Mouse (Mus musculus) liver, adult 2 months (tissue): ENCODE data around the gene Sars2. TPM values are rescaled to one million over a fixed set of nuclear protein-coding genes. Genes with fewer than 3 reads are reported as not detected.

Source experiments
- DNase-seq: peaks from one replicate; pipeline ENCODE4 v3.0.0-alpha.2; 2011; ENCODE audit warnings: low read depth, low spot score; ENCODE audit errors: extremely low read depth
- H3K27ac ChIP-seq: fragments of 200-500 bp; replicated peaks from 2 replicates; pipeline ENCODE4 v1.5.1; 2012; ENCODE audit warnings: low read depth, mild to moderate bottlenecking, control low read depth, inconsistent platforms, low read length; ENCODE audit not compliant: insufficient read depth
- H3K27me3 ChIP-seq: fragments of 200-500 bp; 2 replicates; pipeline ENCODE4 v1.6.1; 2012; ENCODE audit warnings: mild to moderate bottlenecking, moderate library complexity, low read length, inconsistent platforms; ENCODE audit not compliant: control insufficient read depth, insufficient read depth
- H3K36me3 ChIP-seq: fragments of 200-500 bp; 2 replicates; pipeline ENCODE4 v1.6.1; 2012; ENCODE audit warnings: low read length, inconsistent platforms; ENCODE audit not compliant: control insufficient read depth, insufficient read depth
- H3K4me1 ChIP-seq: fragments of 200-500 bp; 2 replicates; pipeline ENCODE4 v1.6.1; 2011; ENCODE audit warnings: low read length; ENCODE audit not compliant: control insufficient read depth, insufficient read depth
- H3K4me3 ChIP-seq: fragments of 200-500 bp; 2 replicates; pipeline ENCODE4 v1.5.1; 2011; ENCODE audit warnings: low read depth, mild to moderate bottlenecking, control low read depth, low read length, moderate library complexity; ENCODE audit not compliant: insufficient read depth
- H3K79me2 ChIP-seq: fragments of 200-500 bp; 2 replicates; pipeline ENCODE4 v1.6.1; 2012; ENCODE audit warnings: inconsistent platforms, mild to moderate bottlenecking, low read length, moderate library complexity; ENCODE audit not compliant: control insufficient read depth, insufficient read depth
- H3K9ac ChIP-seq: fragments of 200-500 bp; 2 replicates; pipeline ENCODE4 v1.6.1; 2012; ENCODE audit warnings: low read depth, mild to moderate bottlenecking, control low read depth, inconsistent platforms, low read length
- CTCF ChIP-seq: fragments of 200-500 bp; IDR thresholded peaks from 2 replicates; pipeline ENCODE4 v1.5.1; 2011; ENCODE audit warnings: low read depth, low read length, control low read depth
- POLR2A ChIP-seq: fragments of 200-500 bp; IDR thresholded peaks from 2 replicates; pipeline ENCODE4 v1.6.1; 2011; ENCODE audit warnings: low read length, control low read depth; ENCODE audit not compliant: insufficient read depth; ENCODE audit errors: extremely low read depth
- WGBS: fragments of 180-500 bp; shearing (Covaris S2); methylation state at CpG from one replicate; pipeline ENCODE4 v1.1.7; 2018; 5-methylcytosine and 5-hydroxymethylcytosine counted together
- polyA plus RNA-seq: library from polyadenylated mRNA; depleted of rRNA; stranded (reverse); fragments of >200 nt; gene quantifications from 2 replicates; pipeline ENCODE4 v1.2.3, GENCODE M21; 2012
- total RNA-seq: library from RNA; depleted of rRNA; stranded (reverse); fragments of >200 nt; gene quantifications from 2 replicates; pipeline ENCODE4 v1.2.3, GENCODE M21; 2014

Gene Sars2
- total and polyA plus RNA-seq, 2 experiments: 4.6 to 25.3 TPM

- TF ChIP-seq POLR2A: no peak
- no peak for TF ChIP-seq CTCF
- H3K79me2 ChIP-seq: no peaks in the 10 kb centered on the region
- 82% methylated on average over 12 of the region's 14 CpGs for WGBS
- no peak overlapping the region for H3K27ac ChIP-seq
- H3K36me3 ChIP-seq: no peaks in the 10 kb centered on the region
- H3K4me1 ChIP-seq: peaks cover 3% of the 10 kb centered on the region; the same call in 1 of the 2 replicates
- H3K27me3 ChIP-seq: no peaks in the 10 kb centered on the region
- H3K9ac ChIP-seq: no peak overlapping the region
- H3K4me3 ChIP-seq: no peak overlapping the region
- no peak for DNase-seq
Measured at GRCm38 (mm10) chr7:28792391-28793185, 50.8 kb downstream of the Sars2 start.

- H3K4me1 ChIP-seq: peaks cover 3% of the 10 kb centered on the region; the same call in 1 of the 2 replicates
- H3K9ac ChIP-seq: no peak overlapping the region
- H3K27ac ChIP-seq: no peak overlapping the region
- H3K27me3 ChIP-seq: no peaks in the 10 kb centered on the region
- TF ChIP-seq POLR2A (no peak), CTCF (peak; percentile 37; the same call in 1 of the 2 replicates)
- peak; percentile 33 for DNase-seq
- H3K79me2 ChIP-seq: no peaks in the 10 kb centered on the region
- H3K36me3 ChIP-seq: no peaks in the 10 kb centered on the region
- WGBS: 22% methylated on average over 2 of the region's 2 CpGs
- H3K4me3 ChIP-seq: no peak overlapping the region
Measured at GRCm38 (mm10) chr7:28793834-28794233, 52.0 kb downstream of the Sars2 start.

- no peak overlapping the region for H3K4me3 ChIP-seq
- no peaks in the 10 kb centered on the region for H3K79me2 ChIP-seq
- DNase-seq: no peak
- H3K27ac ChIP-seq: no peak overlapping the region
- TF ChIP-seq CTCF: no peak
- TF ChIP-seq POLR2A: no peak
- H3K27me3 ChIP-seq: no peaks in the 10 kb centered on the region
- 80% methylated on average over 3 of the region's 3 CpGs for WGBS
- no peaks in the 10 kb centered on the region for H3K36me3 ChIP-seq
- H3K4me1 ChIP-seq: peaks cover 3% of the 10 kb centered on the region; the same call in 1 of the 2 replicates
- H3K9ac ChIP-seq: no peak overlapping the region
Measured at GRCm38 (mm10) chr7:28794496-28794895, 52.7 kb downstream of the Sars2 start.

GRCm38 (mm10) chr7:28795832-28796231 lies 54.0 kb downstream of the Sars2 start:
- H3K4me3 ChIP-seq: peak overlapping the region; percentile 53
- TF ChIP-seq CTCF: no peak
- no peak for TF ChIP-seq POLR2A
- peak overlapping the region; percentile 7 for H3K27ac ChIP-seq
- no peaks in the 10 kb centered on the region for H3K36me3 ChIP-seq
- H3K9ac ChIP-seq: 0 out of 2 replicates have a peak overlapping the region, but pooled peaks have one; percentile 7
- H3K27me3 ChIP-seq: no peaks in the 10 kb centered on the region
- DNase-seq: no peak
- no peaks in the 10 kb centered on the region for H3K79me2 ChIP-seq
- H3K4me1 ChIP-seq: peaks cover 3% of the 10 kb centered on the region; the same call in 1 of the 2 replicates
- 72% methylated on average over 15 of the region's 15 CpGs for WGBS

GRCm38 (mm10) chr7:28796562-28796975 lies 54.8 kb downstream of the Sars2 start:
- no peaks in the 10 kb centered on the region for H3K36me3 ChIP-seq
- peak overlapping the region; percentile 2; the same call in 1 of the 2 replicates for H3K27ac ChIP-seq
- H3K9ac ChIP-seq: peak overlapping the region; percentile 42
- H3K4me1 ChIP-seq: peaks cover 3% of the 10 kb centered on the region; the same call in 1 of the 2 replicates
- peak overlapping the region; percentile 53 for H3K4me3 ChIP-seq
- peak; percentile 98 for TF ChIP-seq CTCF
- TF ChIP-seq POLR2A: no peak
- no peaks in the 10 kb centered on the region for H3K79me2 ChIP-seq
- DNase-seq: peak; percentile 52
- WGBS: 6% methylated on average over 32 of the region's 32 CpGs
- H3K27me3 ChIP-seq: no peaks in the 10 kb centered on the region

GRCm38 (mm10) chr7:28799994-28800393 lies 58.2 kb downstream of the Sars2 start:
- Histone ChIP-seq H3K27me3 (no peaks in the 10 kb centered on the region), H3K4me1 (peaks cover 9% of the 10 kb centered on the region), H3K4me3 (no peak overlapping the region), H3K36me3 (no peaks in the 10 kb centered on the region), H3K27ac (no peak overlapping the region), H3K9ac (no peak overlapping the region), H3K79me2 (no peaks in the 10 kb centered on the region)
- TF ChIP-seq POLR2A: no peak
- TF ChIP-seq CTCF: no peak
- DNase-seq: no peak
- WGBS: 95% methylated on average over 9 of the region's 9 CpGs
